Mouse (Mus musculus): ENCODE measurements around the gene Exoc6.

Gene Exoc6

GRCm38 (mm10) chr19:37579607-37580006, 29.4 kb downstream of the Exoc6 start:
- no peak for DNase-seq (ENCODE audit: low spot score)

GRCm38 (mm10) chr19:37580438-37580837, 30.2 kb downstream of the Exoc6 start:
- no peak for DNase-seq (ENCODE audit: low spot score)

DNA sequence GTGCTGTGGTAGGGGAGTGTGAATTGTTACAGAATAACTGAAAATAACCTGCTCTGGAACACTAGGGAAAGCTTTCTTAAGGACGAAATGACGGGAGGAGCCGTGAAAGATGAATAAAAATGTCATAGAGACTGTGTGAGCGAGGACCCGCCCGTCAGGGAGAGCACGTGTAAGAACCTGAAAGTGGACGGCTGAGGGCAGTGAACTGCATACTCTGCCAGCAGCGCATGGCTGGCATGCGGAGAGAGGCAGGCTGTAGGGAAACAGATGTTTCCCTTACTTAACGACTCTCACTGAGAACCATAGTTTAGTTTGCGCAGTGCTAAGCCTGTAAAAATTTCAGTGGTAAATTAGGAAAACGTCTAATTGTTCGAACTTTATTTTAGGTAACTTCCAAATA, 35.0 kb downstream of the Exoc6 start:
- no peak for DNase-seq (ENCODE audit: low spot score)

GRCm38 (mm10) chr19:37585684-37586083, 35.5 kb downstream of the Exoc6 start:
- no peak for DNase-seq (ENCODE audit: low spot score)

- no peak for DNase-seq (ENCODE audit: low spot score)
These were observed 40.3 kb downstream of the Exoc6 start for GRCm38 (mm10) chr19:37590544-37590943.

GRCm38 (mm10) chr19:37601968-37602848, 52.0 kb downstream of the Exoc6 start:
- peak; percentile 24 for DNase-seq (ENCODE audit: low spot score)

DNA sequence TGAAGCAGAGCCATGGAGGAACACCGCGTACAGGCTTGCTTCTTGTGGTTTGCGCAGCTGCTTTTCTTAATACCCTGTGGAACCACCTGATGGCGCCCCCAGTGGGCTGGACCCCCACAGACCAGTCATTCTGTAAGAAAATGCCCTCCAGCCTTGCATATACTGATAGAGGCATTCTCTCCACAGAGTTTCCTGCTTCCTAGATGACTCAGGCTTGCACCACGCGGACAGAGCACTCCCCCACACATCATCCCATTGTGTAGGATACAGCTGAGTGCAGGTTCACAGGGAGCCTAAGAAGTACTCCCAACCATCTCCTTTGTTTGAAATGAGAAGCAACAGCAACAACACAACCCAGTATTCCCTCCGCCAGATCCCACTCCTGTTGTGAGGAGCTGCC, 59.8 kb downstream of the Exoc6 start:
- DNase-seq (ENCODE audit: low spot score), result no peak

- no peak for DNase-seq (ENCODE audit: low spot score)
These were observed 62.7 kb downstream of the Exoc6 start for GRCm38 (mm10) chr19:37612893-37613292.

DNA sequence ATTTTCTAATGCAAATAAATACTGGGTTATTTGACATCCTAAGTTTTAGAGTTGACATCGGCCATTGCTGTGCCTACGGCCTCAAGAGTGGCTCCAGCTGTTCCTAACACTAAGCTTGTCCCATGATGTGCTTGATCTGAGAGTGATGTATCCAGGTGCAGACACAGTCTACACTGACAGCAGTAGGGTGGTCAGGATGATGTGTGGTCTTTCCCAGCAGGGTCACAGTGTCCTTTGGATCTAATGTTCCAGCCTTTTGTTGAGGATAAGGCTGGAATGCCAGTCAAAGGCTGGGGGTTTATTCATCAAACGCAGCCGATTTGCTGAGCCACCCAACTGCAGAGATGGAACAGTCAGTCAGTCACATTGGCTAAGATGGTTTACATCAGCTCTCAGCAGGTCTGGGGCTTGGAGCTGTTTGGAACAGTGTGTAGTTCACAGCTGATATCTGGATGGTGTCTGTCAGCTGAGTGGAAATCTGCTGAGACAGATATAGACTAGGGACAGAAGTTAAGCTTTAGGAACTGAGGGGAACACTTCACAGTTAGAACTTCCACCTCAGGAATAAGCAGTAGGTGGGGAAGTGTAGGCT, 64.9 kb downstream of the Exoc6 start:
- no peak for DNase-seq (ENCODE audit: low spot score)

DNA sequence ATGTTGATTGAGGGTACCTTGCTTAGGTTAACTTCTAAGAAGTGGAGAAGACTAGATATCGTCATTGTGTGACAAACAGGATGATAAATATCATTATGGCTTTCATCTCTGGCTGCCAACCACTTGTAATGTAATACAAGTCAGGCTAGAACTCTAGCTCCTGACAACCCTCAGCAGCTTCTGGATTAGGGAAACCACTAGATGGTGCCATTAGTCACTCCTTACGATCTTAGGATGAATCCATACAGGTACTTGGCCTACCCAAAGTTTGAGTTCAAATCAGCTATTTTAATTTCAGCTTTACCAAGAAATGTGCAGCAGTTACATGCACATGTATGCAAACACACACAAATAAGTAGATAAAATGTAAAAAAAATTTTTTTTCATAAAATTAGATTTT, 97.8 kb downstream of the Exoc6 start:
- no peak for DNase-seq (ENCODE audit: low spot score)

DNA sequence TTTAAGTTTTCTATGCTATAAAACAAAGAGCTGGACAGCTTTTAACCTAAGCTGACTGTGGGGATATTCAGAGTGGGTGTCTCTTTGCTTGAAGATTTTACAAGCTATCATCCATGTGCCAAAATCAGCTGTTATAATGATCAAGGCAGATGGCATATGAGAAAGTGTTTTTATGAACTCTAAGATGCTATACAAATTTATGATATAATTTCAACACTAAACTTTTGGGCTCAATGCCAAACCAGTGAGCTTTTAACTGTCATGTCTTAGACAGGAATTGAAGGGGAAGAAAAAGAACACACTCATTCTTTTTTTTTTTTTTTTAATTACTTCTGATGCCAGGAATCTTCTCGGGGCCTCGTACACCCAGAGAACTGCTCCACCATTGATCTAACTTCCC, 100.3 kb downstream of the Exoc6 start:
- DNase-seq (ENCODE audit: low spot score), result no peak

DNA sequence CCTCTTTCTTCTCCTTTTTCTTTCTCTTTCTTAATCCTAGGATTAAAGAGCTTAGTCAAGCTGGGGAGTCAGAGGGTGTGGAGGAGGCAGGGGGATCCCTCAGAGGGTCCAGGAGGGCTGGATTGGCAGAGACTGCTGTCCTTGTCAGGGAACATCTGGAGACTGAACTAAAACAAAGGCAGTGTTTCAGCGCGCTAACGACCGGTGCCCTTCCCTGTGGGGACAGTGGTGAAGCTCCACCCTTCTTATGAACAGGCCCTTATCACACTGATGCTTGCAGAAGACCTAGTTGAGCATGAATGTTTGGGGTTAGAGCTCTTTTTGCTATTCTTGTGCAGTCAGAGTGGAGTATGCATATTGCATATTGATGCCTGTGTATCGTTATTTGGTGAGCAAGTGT, 103.8 kb downstream of the Exoc6 start:
- DNase-seq (ENCODE audit: low spot score), result no peak

GRCm38 (mm10) chr19:37656441-37656840, 106.2 kb downstream of the Exoc6 start:
- no peak for DNase-seq (ENCODE audit: low spot score)

DNA sequence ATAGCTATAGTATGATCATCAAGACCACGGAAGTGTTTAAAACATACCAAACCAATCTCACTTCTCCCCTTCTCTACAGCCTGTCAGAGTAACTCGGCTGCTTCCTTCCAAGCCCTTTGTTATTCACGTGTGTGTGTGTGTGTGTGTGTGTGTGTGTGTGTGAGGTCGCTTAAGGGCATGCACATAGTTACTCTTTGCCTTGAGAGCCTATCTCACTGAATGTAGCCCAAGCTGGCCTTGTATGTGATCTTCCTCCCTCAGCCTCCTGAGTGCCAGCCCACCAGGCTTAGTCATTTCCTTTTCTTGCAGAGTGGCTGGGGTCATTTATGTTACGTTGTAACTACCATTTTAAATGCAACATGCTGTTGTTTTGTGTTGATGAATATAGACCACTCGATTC, 115.0 kb downstream of the Exoc6 start:
- no peak for DNase-seq (ENCODE audit: low spot score)

GRCm38 (mm10) chr19:37667855-37668594, 117.8 kb downstream of the Exoc6 start:
- no peak for DNase-seq (ENCODE audit: low spot score)

DNA sequence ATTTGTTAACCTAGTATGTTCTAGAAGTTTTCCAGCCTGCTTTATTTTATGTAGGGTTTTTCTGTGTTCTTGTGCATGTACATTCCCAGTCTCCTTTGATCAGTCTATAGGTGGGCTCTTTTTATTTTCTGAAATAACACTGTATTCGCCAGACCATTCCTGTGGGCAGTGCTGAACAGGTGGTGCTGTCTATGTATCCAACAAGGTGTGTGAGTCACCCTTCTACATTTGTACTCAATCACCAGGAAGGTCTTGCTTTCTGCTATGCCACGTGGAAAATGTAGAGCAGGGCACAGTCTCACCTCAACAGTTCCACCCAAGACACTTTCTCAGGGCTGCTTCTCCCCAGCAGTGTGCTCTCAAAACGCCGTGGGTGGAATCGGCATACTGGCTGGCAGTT, 118.4 kb downstream of the Exoc6 start:
- no peak for DNase-seq (ENCODE audit: low spot score)

DNA sequence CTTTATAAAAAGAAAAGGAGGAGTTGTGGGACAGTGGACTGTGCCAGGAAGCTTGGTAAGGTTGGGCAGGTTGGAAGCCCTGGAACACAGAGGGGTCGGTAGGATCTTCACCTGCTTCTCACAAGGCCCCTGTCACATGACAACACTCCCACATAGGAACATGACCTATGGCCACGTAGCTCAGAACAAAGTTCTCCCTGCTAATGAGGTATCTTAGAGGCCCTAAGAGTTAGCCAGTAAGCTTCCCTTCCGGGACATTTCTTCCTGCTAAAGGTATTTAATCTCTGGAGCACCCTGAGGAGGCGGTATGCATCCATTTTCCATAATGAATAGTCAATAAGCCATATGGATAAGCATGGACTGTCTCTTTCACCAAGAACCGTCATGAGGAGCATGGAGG, 119.3 kb downstream of the Exoc6 start:
- no peak for DNase-seq (ENCODE audit: low spot score)

DNA sequence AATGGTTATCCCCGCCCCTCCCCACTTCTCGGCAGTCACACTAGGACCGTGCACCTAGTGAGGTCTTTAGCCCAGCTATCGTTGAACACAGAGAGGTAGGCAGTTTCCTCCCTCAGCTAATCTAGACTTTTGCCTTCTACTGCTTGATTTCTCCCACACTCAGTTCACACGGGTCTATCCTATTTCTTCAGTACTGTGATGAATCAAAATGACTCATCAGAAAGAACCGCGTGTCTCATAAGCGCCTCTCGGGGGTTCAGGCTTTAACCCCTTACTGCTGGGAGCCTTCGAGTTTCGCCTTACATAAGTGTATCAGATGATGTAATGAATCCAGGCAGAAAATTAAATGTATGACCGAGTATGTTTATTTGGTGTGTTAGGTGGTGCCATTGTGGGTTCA, 123.2 kb downstream of the Exoc6 start:
- no peak for DNase-seq (ENCODE audit: low spot score)

GRCm38 (mm10) chr19:37685281-37685680, 135.1 kb downstream of the Exoc6 start, which contains the start of gene Cyp26c1:
TSS of gene Cyp26c1 (plus strand) at chr19:37685581.
- DNase-seq (ENCODE audit: low spot score), result no peak

DNA sequence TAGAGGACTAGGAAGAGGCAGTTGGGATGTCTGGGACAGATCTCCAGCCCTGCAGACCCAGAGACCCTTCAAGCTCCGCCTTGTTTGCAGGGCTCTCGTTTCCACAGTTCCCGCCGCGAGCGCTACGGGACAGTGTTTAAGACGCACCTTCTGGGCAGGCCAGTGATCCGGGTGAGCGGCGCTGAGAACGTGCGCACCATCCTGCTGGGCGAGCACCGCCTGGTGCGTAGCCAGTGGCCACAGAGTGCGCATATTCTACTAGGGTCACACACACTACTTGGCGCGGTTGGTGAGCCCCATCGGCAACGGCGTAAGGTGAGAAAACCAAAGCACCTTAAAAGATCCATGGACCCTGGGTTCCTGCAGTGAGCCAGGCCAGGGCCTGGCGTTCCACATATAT, 136.1 kb downstream of the Exoc6 start:
- DNase-seq (ENCODE audit: low spot score), result no peak

- no peak for DNase-seq (ENCODE audit: low spot score)
These were observed 137.0 kb downstream of the Exoc6 start for GRCm38 (mm10) chr19:37686941-37687850.

DNA sequence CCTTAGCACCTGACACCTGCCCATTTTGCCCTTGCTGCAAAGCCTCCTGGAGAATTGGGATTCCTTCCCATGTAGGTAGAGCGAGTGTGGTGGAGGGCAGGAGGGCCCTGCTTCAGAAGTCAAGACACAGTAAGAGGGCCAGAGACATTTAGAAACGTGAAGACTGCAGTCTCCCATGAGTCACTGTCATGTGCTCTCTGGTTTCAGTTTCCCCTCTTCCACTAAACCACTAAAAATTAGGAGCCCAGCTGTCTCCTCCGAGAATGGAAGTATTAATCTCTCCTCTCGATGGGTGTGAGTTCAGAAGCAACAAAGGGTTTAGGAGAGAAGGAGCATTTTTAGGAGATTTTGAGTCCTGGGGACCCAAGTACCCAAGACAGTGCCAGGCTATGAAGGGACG, 139.3 kb downstream of the Exoc6 start:
- DNase-seq (ENCODE audit: low spot score), result no peak

All from ovary, postnatal 14 days (tissue).